Mouse (Mus musculus) frontal cortex, adult (tissue): ENCODE measurements at regions not wholly inside any gene's neighbourhood (a gene's known extent, or its start where the extent isn't known, plus 50 kb on each side); places are given as distances from the start of the nearest gene placed in this dataset.

ENCODE experiments used
- ATAC-seq: cut with Nextera tagmentation; 2 replicates; pipeline ENCODE4 v1.9.2; 2017; ENCODE audit warnings: mild to moderate bottlenecking, moderate library complexity, mixed read lengths; ENCODE audit not compliant: low TSS enrichment

GRCm38 (mm10) chr13:43852888-43853287 is 68.3 kb downstream of the Cd83 start:
- ATAC-seq, result no peak

- no peak for ATAC-seq
Observed at GRCm38 (mm10) chr13:43854973-43855372, 70.4 kb downstream of the Cd83 start.

GRCm38 (mm10) chr13:43860932-43861331 is 76.4 kb downstream of the Cd83 start:
- ATAC-seq, result no peak

GRCm38 (mm10) chr13:43861424-43861823 is 76.8 kb downstream of the Cd83 start:
- ATAC-seq, result no peak

- no peak for ATAC-seq
Observed at GRCm38 (mm10) chr13:43862056-43862455, 77.5 kb downstream of the Cd83 start.

- ATAC-seq, result no peak
Observed at GRCm38 (mm10) chr13:43862586-43862985, 78.0 kb downstream of the Cd83 start.

- ATAC-seq, result no peak
Observed at GRCm38 (mm10) chr13:43863581-43864100, 79.1 kb downstream of the Cd83 start.

- peak; percentile 97 for ATAC-seq
Observed at GRCm38 (mm10) chr13:43864153-43864861, 79.7 kb downstream of the Cd83 start.

GRCm38 (mm10) chr13:43865036-43865435 is 80.5 kb downstream of the Cd83 start:
- ATAC-seq, result no peak

GRCm38 (mm10) chr13:43875895-43876294 is 91.3 kb downstream of the Cd83 start:
- no peak for ATAC-seq

GRCm38 (mm10) chr13:43887284-43887683 is 102.7 kb downstream of the Cd83 start:
- ATAC-seq, result no peak

GRCm38 (mm10) chr13:43891928-43892327 is 107.4 kb downstream of the Cd83 start:
- ATAC-seq, result no peak

- peak; percentile 55 for ATAC-seq
Observed at GRCm38 (mm10) chr13:43895990-43896389, 111.4 kb downstream of the Cd83 start.

- no peak for ATAC-seq
Observed at GRCm38 (mm10) chr13:43897046-43897445, 112.5 kb downstream of the Cd83 start.

- ATAC-seq, result no peak
Observed at GRCm38 (mm10) chr13:43898555-43899258, 114.1 kb downstream of the Cd83 start.

- no peak for ATAC-seq
Observed at GRCm38 (mm10) chr13:43900115-43900514, 115.5 kb downstream of the Cd83 start.

- ATAC-seq, result no peak
Observed at GRCm38 (mm10) chr13:43900758-43901157, 116.2 kb downstream of the Cd83 start.

- ATAC-seq, result no peak
Observed at GRCm38 (mm10) chr13:43903391-43903790, 118.8 kb downstream of the Cd83 start.

GRCm38 (mm10) chr13:43904291-43904690 is 119.7 kb downstream of the Cd83 start:
- no peak for ATAC-seq

- no peak for ATAC-seq
Observed at GRCm38 (mm10) chr13:43906241-43906640, 121.7 kb downstream of the Cd83 start.

GRCm38 (mm10) chr13:43907425-43907824 is 122.8 kb downstream of the Cd83 start:
- no peak for ATAC-seq

- ATAC-seq, result no peak
Observed at GRCm38 (mm10) chr13:43908041-43908644, 123.6 kb downstream of the Cd83 start.

GRCm38 (mm10) chr13:43909933-43910332 is 125.4 kb downstream of the Cd83 start:
- no peak for ATAC-seq
